1 mouse cellular context compared by ENCODE assay signal in the genomic region with DNA sequence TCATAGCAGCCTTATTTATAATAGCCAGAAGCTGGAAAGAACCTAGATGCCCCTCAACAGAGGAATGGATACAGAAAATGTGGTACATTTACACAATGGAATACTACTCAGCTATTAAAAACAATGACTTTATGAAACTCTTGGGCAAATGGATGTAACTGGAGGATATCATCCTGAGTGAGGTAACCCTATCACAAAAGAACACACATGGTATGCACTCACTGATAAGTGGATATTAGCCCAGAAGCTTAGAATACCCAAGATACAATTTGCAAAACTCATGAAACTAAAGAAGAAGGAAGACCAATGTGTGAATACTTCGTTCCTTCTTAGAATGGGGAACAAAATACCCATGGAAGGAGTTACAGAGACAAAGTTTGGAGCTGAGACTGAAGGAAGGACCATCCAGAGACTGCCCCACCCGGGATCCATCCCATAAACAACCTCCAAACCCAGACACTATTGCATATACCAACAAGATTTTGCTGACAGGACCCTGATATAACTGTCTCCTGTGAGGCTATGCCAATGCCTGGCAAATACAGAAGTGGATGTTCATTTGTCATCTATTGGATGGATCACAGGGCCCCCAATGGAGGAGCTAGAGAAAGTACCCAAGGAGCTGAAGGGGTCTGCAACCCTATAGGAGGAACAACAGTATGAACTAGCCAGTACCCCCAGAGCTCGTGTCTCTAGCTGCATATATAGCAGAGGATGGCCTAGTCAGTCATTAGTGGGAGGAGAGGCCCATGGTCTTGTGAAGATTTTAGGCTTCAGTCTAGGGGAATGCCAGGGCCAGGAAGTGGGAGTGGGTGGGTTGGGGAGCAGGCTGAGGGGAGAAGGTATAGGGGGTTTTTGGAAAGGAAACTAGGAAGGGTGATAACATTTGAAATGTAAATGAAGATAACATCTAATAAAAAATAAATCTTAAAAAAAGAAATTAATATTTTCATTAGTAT.
TF ChIP-seq lines count a peak whose summit lies in the region.

No protein-coding gene starts in this region.

TF ChIP-seq in MEL, 35 proteins besides CTCF, POLR2A, EP300 and RAD21:
- TF ChIP-seq TCF12 (IDR thresholded peaks at IDR 0.05; ENCODE audit: low read depth, low read length) (peak; percentile 54; the same call in 1 of the 2 replicates), TAL1 (IDR thresholded peaks at IDR 0.05; ENCODE audit: low read length) (peak; percentile 34; the same call in 1 of the 2 replicates)
